Mouse (Mus musculus) forebrain, embryonic 13.5 days (tissue): ENCODE data around the gene Atp8a1. TPM values are rescaled to one million over a fixed set of nuclear protein-coding genes. Genes with fewer than 3 reads are reported as not detected.
A peak's percentile ranks its signal among the peaks of the same experiment; 100 is the strongest.

Experiments
- ATAC-seq: fragments of 200-750 bp; cut with Nextera tagmentation; 2 replicates; pipeline ENCODE4 v1.8.0; 2017
- H3K27ac ChIP-seq: fragments of 300-500 bp; sonication (generic); 2 replicates; pipeline ENCODE4 v1.5.1; 2015; ENCODE audit warnings: inconsistent platforms, mild to moderate bottlenecking, moderate library complexity
- H3K27me3 ChIP-seq: fragments of 300-500 bp; sonication (generic); 2 replicates; pipeline ENCODE4 v1.6.1; 2015; ENCODE audit warnings: mild to moderate bottlenecking, inconsistent platforms
- H3K36me3 ChIP-seq: fragments of 300-500 bp; sonication (generic); 2 replicates; pipeline ENCODE4 v1.6.1; 2015; ENCODE audit warnings: mild to moderate bottlenecking, inconsistent platforms; ENCODE audit not compliant: poor library complexity, severe bottlenecking
- H3K4me1 ChIP-seq: fragments of 300-500 bp; sonication (generic); 2 replicates; pipeline ENCODE4 v1.6.1; 2015; ENCODE audit warnings: inconsistent platforms
- H3K4me2 ChIP-seq: fragments of 300-500 bp; sonication (generic); 2 replicates; pipeline ENCODE4 v1.6.1; 2015; ENCODE audit warnings: inconsistent platforms, mild to moderate bottlenecking, moderate library complexity
- H3K4me3 ChIP-seq: fragments of 300-500 bp; sonication (generic); 2 replicates; pipeline ENCODE4 v1.5.1; 2015; ENCODE audit warnings: mild to moderate bottlenecking, inconsistent platforms
- H3K9ac ChIP-seq: fragments of 300-500 bp; sonication (generic); 2 replicates; pipeline ENCODE4 v1.6.1; 2015; ENCODE audit warnings: mild to moderate bottlenecking, inconsistent platforms
- H3K9me3 ChIP-seq: fragments of 300-500 bp; sonication (generic); replicated peaks from 2 replicates; pipeline ENCODE4 v1.6.1; 2016; ENCODE audit warnings: inconsistent platforms
- WGBS: fragments of 180-500 bp; shearing (Covaris S2); methylation state at CpG from one replicate; pipeline ENCODE4 v1.1.7; 2015; 5-methylcytosine and 5-hydroxymethylcytosine counted together
- polyA plus RNA-seq: library from polyadenylated mRNA; unstranded; fragments of >200 nt; fragmentation: Nextera tagmentation; extraction: Ambion mirVana; gene quantifications from 2 replicates; pipeline ENCODE4 v1.2.1, GENCODE M21; 2015

Gene Atp8a1
- polyA plus RNA-seq, 1 experiment from 2014 or later: 18.0 TPM

- Histone ChIP-seq H3K4me3 (no peak overlapping the region), H3K27ac (no peak overlapping the region), H3K36me3 (peaks cover 26% of the 10 kb centered on the region), H3K27me3 (no peaks in the 10 kb centered on the region), H3K4me1 (no peaks in the 10 kb centered on the region), H3K9me3 (no peaks in the 10 kb centered on the region), H3K9ac (no peak overlapping the region), H3K4me2 (no peak overlapping the region)
- WGBS: 92% methylated on average over 3 of the region's 3 CpGs
- ATAC-seq: no peak
These were observed 108.0 kb downstream of the Atp8a1 start for GRCm38 (mm10) chr5:67739261-67739660.

- no peak overlapping the region for H3K9ac ChIP-seq
- WGBS: 93% methylated on average over 10 of the region's 10 CpGs
- no peak for ATAC-seq
- H3K4me1 ChIP-seq: no peaks in the 10 kb centered on the region
- H3K4me2 ChIP-seq: no peak overlapping the region
- no peaks in the 10 kb centered on the region for H3K27me3 ChIP-seq
- H3K4me3 ChIP-seq: no peak overlapping the region
- H3K27ac ChIP-seq: no peak overlapping the region
- H3K36me3 ChIP-seq: peaks cover 15% of the 10 kb centered on the region
- no peaks in the 10 kb centered on the region for H3K9me3 ChIP-seq
These were observed 109.1 kb downstream of the Atp8a1 start for GRCm38 (mm10) chr5:67738133-67738532.

- H3K9me3 ChIP-seq: no peaks in the 10 kb centered on the region
- H3K4me3 ChIP-seq: no peak overlapping the region
- no peak overlapping the region for H3K4me2 ChIP-seq
- 100% methylated on average over 1 of the region's 1 CpGs for WGBS
- no peak overlapping the region for H3K9ac ChIP-seq
- no peaks in the 10 kb centered on the region for H3K27me3 ChIP-seq
- ATAC-seq: no peak
- H3K4me1 ChIP-seq: no peaks in the 10 kb centered on the region
- H3K27ac ChIP-seq: no peak overlapping the region
- peaks cover 11% of the 10 kb centered on the region; the same call in 1 of the 2 replicates for H3K36me3 ChIP-seq
These were observed 111.5 kb downstream of the Atp8a1 start for GRCm38 (mm10) chr5:67735771-67736170.

GRCm38 (mm10) chr5:67733551-67734258 lies 113.5 kb downstream of the Atp8a1 start:
- Histone ChIP-seq H3K9me3 (no peaks in the 10 kb centered on the region), H3K4me3 (no peak overlapping the region)

GRCm38 (mm10) chr5:67733150-67733549 lies 114.1 kb downstream of the Atp8a1 start:
- Histone ChIP-seq H3K9me3 (no peaks in the 10 kb centered on the region), H3K27ac (no peak overlapping the region), H3K4me1 (no peaks in the 10 kb centered on the region), H3K4me2 (no peak overlapping the region), H3K27me3 (no peaks in the 10 kb centered on the region), H3K4me3 (no peak overlapping the region), H3K36me3 (peaks cover 33% of the 10 kb centered on the region; the same call in 1 of the 2 replicates), H3K9ac (no peak overlapping the region)
- ATAC-seq: no peak
- WGBS: 77% methylated on average over 6 of the region's 6 CpGs

More at GRCm38 (mm10) chr5:67733551-67734258, 113.5 kb downstream of the Atp8a1 start:
- H3K27me3 ChIP-seq: no peaks in the 10 kb centered on the region
- no peaks in the 10 kb centered on the region for H3K4me1 ChIP-seq
- no peak for ATAC-seq
- no peak overlapping the region for H3K27ac ChIP-seq
- peaks cover 29% of the 10 kb centered on the region; the same call in 1 of the 2 replicates for H3K36me3 ChIP-seq
- no peak overlapping the region for H3K4me2 ChIP-seq
- H3K9ac ChIP-seq: no peak overlapping the region
- 78% methylated on average over 9 of the region's 9 CpGs for WGBS

GRCm38 (mm10) chr5:67727755-67728154 lies 119.5 kb downstream of the Atp8a1 start:
- Histone ChIP-seq H3K4me2 (no peak overlapping the region), H3K27ac (no peak overlapping the region), H3K36me3 (peaks cover 22% of the 10 kb centered on the region; the same call in 1 of the 2 replicates), H3K4me1 (no peaks in the 10 kb centered on the region), H3K4me3 (no peak overlapping the region), H3K9me3 (no peaks in the 10 kb centered on the region), H3K9ac (no peak overlapping the region), H3K27me3 (no peaks in the 10 kb centered on the region)
- ATAC-seq: no peak
- 11% methylated on average over 2 of the region's 2 CpGs for WGBS

- Histone ChIP-seq H3K27ac (no peak overlapping the region), H3K4me2 (no peak overlapping the region), H3K9ac (no peak overlapping the region), H3K9me3 (no peaks in the 10 kb centered on the region), H3K36me3 (peaks cover 25% of the 10 kb centered on the region; the same call in 1 of the 2 replicates), H3K27me3 (no peaks in the 10 kb centered on the region), H3K4me3 (no peak overlapping the region), H3K4me1 (no peaks in the 10 kb centered on the region)
- ATAC-seq: no peak
- WGBS: 94% methylated on average over 13 of the region's 13 CpGs
These were observed 120.4 kb downstream of the Atp8a1 start for GRCm38 (mm10) chr5:67726810-67727209.

GRCm38 (mm10) chr5:67701641-67702040 lies 145.6 kb downstream of the Atp8a1 start:
- Histone ChIP-seq H3K27me3 (no peaks in the 10 kb centered on the region), H3K36me3 (peaks cover 38% of the 10 kb centered on the region), H3K4me2 (no peak overlapping the region), H3K4me3 (no peak overlapping the region), H3K9ac (no peak overlapping the region), H3K9me3 (no peaks in the 10 kb centered on the region), H3K27ac (no peak overlapping the region), H3K4me1 (peaks cover 16% of the 10 kb centered on the region)
- 96% methylated on average over 7 of the region's 7 CpGs for WGBS
- ATAC-seq: no peak

- no peak overlapping the region for H3K4me2 ChIP-seq
- no peak overlapping the region for H3K4me3 ChIP-seq
- no peak overlapping the region for H3K9ac ChIP-seq
- no peak overlapping the region for H3K27ac ChIP-seq
- H3K4me1 ChIP-seq: peaks cover 16% of the 10 kb centered on the region
- no peaks in the 10 kb centered on the region for H3K27me3 ChIP-seq
- 0 out of 2 replicates have a peak, but pooled peaks have one; percentile 34 for ATAC-seq
- 83% methylated on average over 1 of the region's 1 CpGs for WGBS
- H3K9me3 ChIP-seq: no peaks in the 10 kb centered on the region
- peaks cover 33% of the 10 kb centered on the region for H3K36me3 ChIP-seq
These were observed 147.8 kb downstream of the Atp8a1 start for GRCm38 (mm10) chr5:67699418-67699817.

GRCm38 (mm10) chr5:67698176-67698575 lies 149.1 kb downstream of the Atp8a1 start:
- Histone ChIP-seq H3K27ac (no peak overlapping the region), H3K36me3 (peaks cover 25% of the 10 kb centered on the region), H3K9me3 (no peaks in the 10 kb centered on the region), H3K9ac (no peak overlapping the region), H3K4me3 (no peak overlapping the region), H3K4me2 (no peak overlapping the region), H3K4me1 (peaks cover 16% of the 10 kb centered on the region), H3K27me3 (no peaks in the 10 kb centered on the region)
- ATAC-seq: no peak
- 91% methylated on average over 3 of the region's 3 CpGs for WGBS

- H3K4me2 ChIP-seq: 0 out of 2 replicates have a peak overlapping the region, but pooled peaks have one; percentile 15
- 20% methylated on average over 12 of the region's 12 CpGs for whole genome bisulfite sequencing
- no peak overlapping the region for H3K4me3 ChIP-seq
- no peak overlapping the region for H3K9ac ChIP-seq
- peaks cover 18% of the 10 kb centered on the region for H3K36me3 ChIP-seq
- H3K27ac ChIP-seq: no peak overlapping the region
- H3K9me3 ChIP-seq: no peaks in the 10 kb centered on the region
- peak; percentile 64 for ATAC-seq
- H3K4me1 ChIP-seq: peaks cover 16% of the 10 kb centered on the region
- no peaks in the 10 kb centered on the region for H3K27me3 ChIP-seq
These were observed 150.3 kb downstream of the Atp8a1 start for GRCm38 (mm10) chr5:67696741-67697596.

- H3K4me1 ChIP-seq: peaks cover 15% of the 10 kb centered on the region
- no peak overlapping the region for H3K9ac ChIP-seq
- no peak overlapping the region for H3K4me2 ChIP-seq
- no peak overlapping the region for H3K4me3 ChIP-seq
- 93% methylated on average over 14 of the region's 14 CpGs for WGBS
- no peak overlapping the region for H3K27ac ChIP-seq
- no peaks in the 10 kb centered on the region for H3K27me3 ChIP-seq
- H3K9me3 ChIP-seq: no peaks in the 10 kb centered on the region
- 0 out of 2 replicates have a peak, but pooled peaks cover 1% of the 10 kb centered on the region for H3K36me3 ChIP-seq
- ATAC-seq: no peak
These were observed 152.1 kb downstream of the Atp8a1 start for GRCm38 (mm10) chr5:67695055-67695710.
